Mouse (Mus musculus): ENCODE measurements around the gene H2-M10.1.

- TF ChIP-seq CTCF (IDR thresholded peaks at IDR 0.05; ENCODE audit: extremely low read depth, insufficient read length, insufficient replicate concordance, low read depth, low read length) (no peak), POLR2A (IDR thresholded peaks at IDR 0.05; ENCODE audit: low read depth, low read length) (no peak)
Measured at GRCm38 (mm10) chr17:36326055-36326454, at the start of gene H2-M10.1.
